Mouse (Mus musculus): Measurements from ENCODE around the gene Dgcr2.

Dgcr2 gene

GRCm38 (mm10) chr16:17848928-17849327 is 49.4 kb downstream of the Dgcr2 start:
- DNase-seq (ENCODE audit: low spot score in 2 of 2) = no peak

GRCm38 (mm10) chr16:17848431-17848830 is 49.9 kb downstream of the Dgcr2 start:
- DNase-seq (ENCODE audit: low spot score in 2 of 2) = no peak

DNA sequence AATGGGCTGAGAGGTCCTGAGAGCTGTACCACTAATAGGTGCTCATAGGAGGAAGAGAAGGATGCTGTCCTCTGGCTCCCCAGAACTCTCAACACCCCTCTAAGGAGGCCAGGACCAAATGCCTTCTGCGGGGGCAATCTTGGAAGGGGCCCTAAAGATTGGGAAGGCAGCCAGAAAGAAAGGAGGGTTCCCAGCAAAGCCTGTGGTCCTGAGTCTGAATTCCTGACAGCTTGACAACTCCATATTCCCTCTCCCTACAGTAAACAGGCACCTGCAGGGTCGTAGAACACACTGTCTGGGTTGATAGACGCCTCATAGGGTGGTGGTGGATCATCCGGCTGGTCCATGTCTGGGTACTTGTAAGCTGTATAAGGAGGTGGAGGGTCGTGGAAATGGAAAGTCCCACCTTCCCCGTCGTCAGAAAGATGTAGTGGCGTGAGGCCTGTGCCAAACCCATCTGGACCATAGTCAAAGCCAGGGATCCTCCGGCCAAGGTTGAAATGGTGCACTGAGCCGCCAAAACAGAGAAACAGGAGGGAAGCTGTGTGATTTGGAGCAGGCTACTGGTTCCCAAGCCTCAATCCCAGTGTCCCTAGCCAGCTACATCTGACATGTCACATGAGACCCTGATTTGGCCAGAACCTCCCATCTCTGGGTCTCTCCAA is 54.5 kb downstream of the Dgcr2 start:
- DNase-seq (ENCODE audit: low spot score in 2 of 2) = no peak

DNA sequence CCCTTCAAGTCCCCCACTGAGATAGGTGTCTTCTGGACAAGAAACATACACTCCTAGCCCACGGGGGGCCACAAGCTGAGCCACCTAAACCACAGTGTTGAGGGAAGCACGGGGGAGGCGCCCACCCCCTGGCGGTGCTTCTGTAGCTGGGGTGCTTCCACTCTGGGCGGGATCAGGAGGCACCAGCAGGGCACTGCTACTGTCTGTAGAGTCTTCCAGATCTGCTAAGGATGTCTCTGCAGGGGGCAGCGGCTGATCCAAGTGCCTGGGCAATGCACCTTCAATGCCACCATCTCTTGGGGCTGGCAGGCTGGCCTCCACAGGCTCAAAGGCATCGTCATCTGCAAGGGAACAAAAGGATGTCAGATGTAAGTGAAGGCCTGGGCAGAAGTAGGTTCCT is 55.9 kb downstream of the Dgcr2 start:
- DNase-seq (ENCODE audit: low spot score in 2 of 2) = no peak

GRCm38 (mm10) chr16:17839976-17840375 is 58.4 kb downstream of the Dgcr2 start:
- DNase-seq (ENCODE audit: low spot score in 2 of 2) = no peak

GRCm38 (mm10) chr16:17838051-17838450 is 60.3 kb downstream of the Dgcr2 start, which contains the start of gene Car15:
Gene Car15 (minus strand): TSS chr16:17838364.
- no peak for DNase-seq (ENCODE audit: low spot score in 2 of 2)

DNA sequence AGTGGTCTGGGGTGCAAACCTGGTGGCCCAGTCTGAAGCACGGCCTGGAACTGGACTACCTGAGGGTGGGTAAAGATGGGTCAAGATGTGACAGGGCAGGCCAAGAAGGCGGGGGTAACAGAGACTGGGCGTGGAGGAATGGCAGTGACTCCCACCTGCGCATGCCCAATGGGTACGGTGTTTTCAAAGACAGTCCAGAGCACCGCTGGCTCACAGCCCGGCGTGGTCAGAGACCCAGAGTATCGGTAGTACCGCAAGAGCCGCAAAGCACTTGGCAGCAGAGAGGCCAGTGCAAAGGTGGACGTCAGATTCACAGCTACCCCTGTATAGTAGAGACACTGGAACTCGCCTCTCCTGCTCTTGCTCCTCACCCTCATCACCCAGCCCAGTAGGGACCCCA is 62.9 kb downstream of the Dgcr2 start:
- no peak for DNase-seq (ENCODE audit: low spot score in 2 of 2)

GRCm38 (mm10) chr16:17834543-17834942 is 63.8 kb downstream of the Dgcr2 start:
- DNase-seq (ENCODE audit: low spot score in 2 of 2) = no peak

- no peak for DNase-seq (ENCODE audit: low spot score in 2 of 2)
Measured at GRCm38 (mm10) chr16:17833681-17834399, 64.5 kb downstream of the Dgcr2 start.

DNA sequence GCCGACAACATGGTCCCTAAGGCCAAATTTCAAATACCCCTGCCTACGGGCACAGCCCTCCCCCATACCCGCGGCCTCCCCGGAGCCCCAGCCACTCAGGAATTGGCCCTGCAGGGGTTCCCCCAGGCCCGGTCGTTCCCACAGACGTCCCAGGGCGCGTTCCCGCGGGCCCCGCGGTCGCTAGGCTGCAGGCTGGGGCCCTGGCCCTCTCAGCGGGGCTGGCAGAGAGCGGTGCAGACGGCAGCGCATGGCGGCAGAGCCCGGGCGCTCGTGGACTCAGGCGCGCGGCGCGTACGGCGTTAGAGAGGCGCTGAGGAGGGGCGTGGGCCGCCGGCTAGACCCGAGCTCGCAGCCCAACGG is 65.1 kb downstream of the Dgcr2 start:
- DNase-seq (ENCODE audit: low spot score in 2 of 2) = peak in 1 of 2 experiments; percentile 25

GRCm38 (mm10) chr16:17832821-17833220 is 65.5 kb downstream of the Dgcr2 start, which contains the start of gene B830017H08Rik:
Gene B830017H08Rik (plus strand): TSS chr16:17833121.
- no peak for DNase-seq (ENCODE audit: low spot score in 2 of 2)

GRCm38 (mm10) chr16:17831781-17832180 is 66.6 kb downstream of the Dgcr2 start:
- no peak for DNase-seq (ENCODE audit: low spot score in 2 of 2)

- DNase-seq (ENCODE audit: low spot score in 2 of 2) = no peak
Measured at GRCm38 (mm10) chr16:17830385-17831178, 67.8 kb downstream of the Dgcr2 start.

DNA sequence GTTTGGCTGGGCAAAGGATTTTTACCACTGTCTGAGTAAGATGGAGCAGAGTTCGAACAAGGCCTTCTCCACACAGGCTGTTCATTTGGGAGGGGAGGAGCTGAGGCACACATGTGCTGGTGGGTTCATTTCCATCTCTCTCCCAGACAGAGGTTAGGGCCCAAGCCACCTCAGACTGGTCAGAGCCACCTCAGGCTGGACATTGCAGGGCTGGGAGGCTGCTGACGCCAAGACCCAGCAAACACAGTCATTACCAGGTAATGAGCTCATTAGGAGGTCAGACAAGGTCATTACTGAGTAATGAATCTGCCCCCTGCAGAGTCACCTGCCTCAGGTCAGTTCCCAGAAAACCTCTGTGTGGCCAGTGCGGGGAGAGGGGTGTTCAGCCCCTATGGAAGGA is 69.5 kb downstream of the Dgcr2 start:
- no peak for DNase-seq (ENCODE audit: low spot score in 2 of 2)

DNA sequence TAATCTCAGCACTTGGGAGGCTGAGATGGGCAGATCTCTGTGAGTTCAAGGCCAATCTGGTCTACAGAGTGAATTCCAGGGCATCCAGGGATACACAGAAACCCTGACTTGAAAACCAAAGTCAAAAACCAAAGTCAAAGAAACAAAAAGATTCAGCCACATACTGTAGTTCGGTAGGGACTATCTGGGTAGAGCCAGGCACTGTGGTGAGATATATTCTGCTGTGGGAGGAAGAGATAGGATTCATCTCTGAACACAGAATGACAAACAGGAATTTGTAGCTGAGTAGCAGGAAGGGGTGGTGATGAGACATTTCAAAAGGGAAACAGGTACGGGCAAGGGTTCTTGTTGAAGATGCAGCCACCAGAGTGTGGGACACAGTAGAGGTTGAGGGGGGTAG is 70.1 kb downstream of the Dgcr2 start:
- no peak for DNase-seq (ENCODE audit: low spot score in 2 of 2)

- DNase-seq (ENCODE audit: low spot score in 2 of 2) = no peak
Measured at GRCm38 (mm10) chr16:17826500-17826899, 71.9 kb downstream of the Dgcr2 start.

DNA sequence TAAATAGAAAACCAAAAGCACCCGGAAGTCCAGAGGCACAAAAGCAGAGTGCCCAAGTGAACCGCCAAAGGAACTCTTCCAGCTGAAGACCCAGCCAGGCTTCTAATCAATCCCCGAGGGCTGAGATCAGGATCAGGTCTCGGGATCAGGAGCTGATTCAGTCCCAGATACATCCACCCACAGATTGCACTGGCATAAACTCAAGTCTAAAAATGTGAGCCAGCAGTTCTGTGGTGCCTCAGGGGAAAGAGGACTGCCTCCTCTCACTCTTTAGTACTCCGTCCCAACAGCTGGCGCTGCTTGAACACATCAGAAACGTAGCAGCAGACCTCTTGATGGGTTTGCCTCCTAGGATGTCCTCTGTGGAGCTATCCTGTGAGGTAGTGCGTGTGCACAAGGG is 81.8 kb downstream of the Dgcr2 start:
- DNase-seq (ENCODE audit: low spot score in 2 of 2) = no peak

- peak in 1 of 2 experiments; percentile 58 for DNase-seq (ENCODE audit: low spot score in 2 of 2)
Measured at GRCm38 (mm10) chr16:17815411-17816402, 82.7 kb downstream of the Dgcr2 start.

DNA sequence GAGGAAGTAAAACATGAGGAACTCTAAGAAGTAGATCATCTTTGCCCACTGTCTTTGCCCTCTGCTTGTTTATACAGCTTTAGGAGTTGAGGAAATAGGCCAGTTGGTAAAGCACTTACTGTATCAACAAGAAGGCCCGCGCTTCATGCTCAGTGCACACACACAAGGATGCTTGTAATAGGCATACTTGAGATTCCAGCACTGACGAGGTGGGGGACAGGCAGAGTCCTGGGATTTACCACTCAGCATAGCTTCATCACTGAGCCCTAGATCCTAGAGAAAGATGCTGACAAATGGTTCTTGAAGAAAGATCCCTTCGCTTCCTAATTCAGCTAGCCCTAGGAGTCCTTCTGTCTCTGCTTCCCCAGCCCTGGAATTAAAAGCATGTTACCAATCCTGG is 85.2 kb downstream of the Dgcr2 start:
- DNase-seq (ENCODE audit: low spot score in 2 of 2) = no peak

- no peak for DNase-seq (ENCODE audit: low spot score in 2 of 2)
Measured at GRCm38 (mm10) chr16:17812120-17812519, 86.2 kb downstream of the Dgcr2 start.

DNA sequence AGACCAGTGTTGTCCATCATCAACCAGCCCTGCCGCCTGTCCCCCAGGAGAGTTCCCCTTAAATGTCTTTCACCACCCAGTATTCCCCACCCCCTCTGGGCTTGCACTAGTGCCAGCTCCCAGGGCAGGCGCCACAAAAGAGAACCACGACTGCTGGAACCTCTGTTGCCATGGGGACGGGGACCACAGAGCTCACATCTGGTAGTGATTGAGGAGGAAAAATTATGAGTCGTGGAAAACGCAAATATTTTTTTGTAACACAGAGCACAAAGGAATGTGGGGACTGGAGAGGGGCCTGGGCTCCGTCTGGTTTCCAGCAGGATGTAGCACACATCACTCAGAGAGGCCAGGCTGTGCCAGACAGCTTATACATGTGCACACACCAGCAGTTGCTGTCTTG is 88.7 kb downstream of the Dgcr2 start:
- no peak for DNase-seq (ENCODE audit: low spot score in 2 of 2)

Data from urinary bladder, adult 18-20 months (tissue).